Mouse (Mus musculus) cerebellum, adult 11-12 months (tissue): Measurements from ENCODE around the gene Gmps.

ENCODE experiments used
- DNase-seq: peaks from one replicate; pipeline ENCODE4 v3.0.0; 2022

Gene Gmps

GRCm38 (mm10) chr3:63975955-63976908, at the start of gene Gmps:
Gene Gmps (plus strand): TSS chr3:63976106.
- DNase-seq = peak; percentile 93

- DNase-seq = peak; percentile 87
These were observed 46.7 kb upstream of the Gmps start, which contains the start of gene E130311K13Rik for GRCm38 (mm10) chr3:63928878-63929859. Gene E130311K13Rik (minus strand): TSS chr3:63929472.

GRCm38 (mm10) chr3:63938928-63939327, 37.0 kb upstream of the Gmps start:
- DNase-seq = no peak

- peak; percentile 26 for DNase-seq
These were observed 34.6 kb upstream of the Gmps start for GRCm38 (mm10) chr3:63941204-63941850.

GRCm38 (mm10) chr3:63949837-63950236, 26.1 kb upstream of the Gmps start:
- DNase-seq = no peak

- no peak for DNase-seq
These were observed 12.3 kb upstream of the Gmps start for GRCm38 (mm10) chr3:63963421-63964099.

- peak; percentile 99 for DNase-seq
These were observed 11.6 kb upstream of the Gmps start, which contains the start of gene Slc33a1 for GRCm38 (mm10) chr3:63964100-63964921. Gene Slc33a1 (minus strand): TSS chr3:63964768.

- DNase-seq = no peak
These were observed 11.0 kb upstream of the Gmps start for GRCm38 (mm10) chr3:63964922-63965249.

- no peak for DNase-seq
These were observed 10.0 kb upstream of the Gmps start for GRCm38 (mm10) chr3:63965929-63966328.

GRCm38 (mm10) chr3:63977895-63978294, 2.0 kb downstream of the Gmps start:
- no peak for DNase-seq

GRCm38 (mm10) chr3:63986656-63987055, 10.8 kb downstream of the Gmps start:
- no peak for DNase-seq

- no peak for DNase-seq
These were observed 13.0 kb downstream of the Gmps start for GRCm38 (mm10) chr3:63988722-63989440.

GRCm38 (mm10) chr3:64021436-64021835, 45.5 kb downstream of the Gmps start:
- DNase-seq = no peak

GRCm38 (mm10) chr3:64021867-64022266, 46.0 kb downstream of the Gmps start:
- DNase-seq = no peak

- DNase-seq = no peak
These were observed 53.9 kb downstream of the Gmps start for GRCm38 (mm10) chr3:64029846-64030245.

- DNase-seq = no peak
These were observed 62.4 kb downstream of the Gmps start for GRCm38 (mm10) chr3:64038136-64038841.

GRCm38 (mm10) chr3:64039818-64040784, 64.2 kb downstream of the Gmps start:
- peak; percentile 74 for DNase-seq
